Mouse (Mus musculus) adrenal gland, adult 18-20 months (tissue): ENCODE measurements around the gene D230025D16Rik. TPM values are rescaled to one million over a fixed set of nuclear protein-coding genes. Genes with fewer than 3 reads are reported as not detected.
A peak's percentile ranks its signal among the peaks of the same experiment; 100 is the strongest.
"Not testable (repeated sequence)": the region's sequence is repeated elsewhere in the genome, so short reads cannot be mapped to it uniquely, and the experiment has no call there.

Experiments
- DNase-seq, 2 experiments: peaks; one replicate each; pipeline ENCODE4 v3.0.0; 2021 to 2022; ENCODE audit warnings: low spot score in 2 of 2
- long read RNA-seq, 2 experiments: library from polyadenylated mRNA; stranded (forward); transcript quantifications; one replicate each; pipeline ENCODE4 v2.0.0; 2021
- total RNA-seq, 2 experiments: library from RNA; stranded (reverse); gene quantifications; 1 replicate in 1 of 2; 2 replicates in 1 of 2; pipeline ENCODE4 v1.2.3; 2021

Gene D230025D16Rik
- total RNA-seq = 10 to 100 TPM; 23.4 to 32.0 TPM
- long read RNA-seq, experiment 1, transcript D230025D16Rik-201 (16 exons, 2,916 nt) = major isoform, 24 of 27 reads
- long read RNA-seq, experiment 1, partial matches to known transcripts = 1 of 27 reads
- long read RNA-seq, experiment 1, other reads (novel, unspliced or antisense) = 1 of 27 reads
- long read RNA-seq, experiment 2, transcript D230025D16Rik-201 (16 exons, 2,916 nt) = major isoform, 11 of 24 reads
- long read RNA-seq, experiment 2, partial matches to known transcripts = 4 of 24 reads
- long read RNA-seq, experiment 2, other reads (novel, unspliced or antisense) = 8 of 24 reads

DNA sequence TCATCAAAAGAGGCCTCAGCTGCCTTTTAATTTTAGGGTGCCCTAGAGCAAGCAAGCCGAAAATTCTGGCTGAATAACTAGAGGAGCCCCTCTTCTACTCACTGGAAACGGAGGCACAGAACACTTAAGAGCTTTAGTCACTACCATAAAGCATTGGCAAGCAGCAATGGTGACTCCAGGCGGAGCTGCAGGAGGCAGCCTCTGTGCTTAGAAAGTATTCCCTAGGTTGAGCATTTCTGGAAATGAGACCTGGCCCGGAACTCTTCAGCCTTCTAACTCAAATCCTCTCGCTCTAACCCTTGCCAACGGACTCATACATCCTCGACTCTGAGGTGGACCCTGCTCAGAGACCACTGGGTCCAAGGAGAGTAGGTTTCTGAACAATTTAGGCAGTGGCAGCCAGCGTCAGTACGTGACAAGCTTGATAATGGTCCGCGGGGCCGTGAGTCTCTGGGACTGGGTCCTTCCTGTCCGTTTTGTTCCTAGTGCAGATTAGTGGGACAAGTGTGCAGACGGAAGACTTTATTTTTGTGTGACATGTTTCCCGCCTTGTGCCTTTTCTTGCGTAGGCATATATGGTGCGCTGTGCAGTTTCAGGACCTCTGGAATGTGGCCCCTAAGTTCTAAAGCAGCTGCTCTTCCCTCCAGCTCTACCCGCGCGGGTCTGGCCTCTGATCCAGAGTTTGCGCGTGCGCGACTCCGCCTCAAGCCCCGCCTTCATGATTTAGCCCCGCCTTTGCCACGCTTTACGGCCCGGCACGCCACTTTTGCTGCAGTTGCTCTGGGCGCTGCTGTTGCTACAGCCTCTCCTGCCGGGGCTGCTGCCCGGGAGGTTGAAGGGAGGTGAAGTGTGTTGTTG, at the start of gene D230025D16Rik:
Gene D230025D16Rik, plus strand, starts transcription at position 733 of the 859 bp plus-strand sequence.
- peak; percentile 97 to 98 for DNase-seq

DNA sequence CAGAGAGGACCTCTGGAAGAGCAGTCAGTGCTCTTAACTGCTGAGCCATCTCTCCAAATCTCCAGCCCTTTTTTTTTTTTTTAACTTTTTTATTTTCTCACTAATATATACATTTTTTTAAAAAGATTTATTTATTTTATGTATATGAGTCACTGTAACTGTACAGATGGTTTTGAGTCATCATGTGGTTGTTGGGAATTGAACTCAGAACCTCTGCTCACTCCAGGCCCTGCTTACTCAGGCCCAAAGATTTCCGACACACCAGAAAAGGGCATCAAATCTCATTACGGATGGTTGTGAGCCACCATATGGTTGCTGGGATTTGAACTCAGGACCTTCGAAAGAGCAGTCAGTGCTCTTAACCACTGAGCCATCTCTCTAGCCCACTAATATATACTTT, 49.7 kb upstream of the D230025D16Rik start:
- not testable (repeated sequence) for DNase-seq

DNA sequence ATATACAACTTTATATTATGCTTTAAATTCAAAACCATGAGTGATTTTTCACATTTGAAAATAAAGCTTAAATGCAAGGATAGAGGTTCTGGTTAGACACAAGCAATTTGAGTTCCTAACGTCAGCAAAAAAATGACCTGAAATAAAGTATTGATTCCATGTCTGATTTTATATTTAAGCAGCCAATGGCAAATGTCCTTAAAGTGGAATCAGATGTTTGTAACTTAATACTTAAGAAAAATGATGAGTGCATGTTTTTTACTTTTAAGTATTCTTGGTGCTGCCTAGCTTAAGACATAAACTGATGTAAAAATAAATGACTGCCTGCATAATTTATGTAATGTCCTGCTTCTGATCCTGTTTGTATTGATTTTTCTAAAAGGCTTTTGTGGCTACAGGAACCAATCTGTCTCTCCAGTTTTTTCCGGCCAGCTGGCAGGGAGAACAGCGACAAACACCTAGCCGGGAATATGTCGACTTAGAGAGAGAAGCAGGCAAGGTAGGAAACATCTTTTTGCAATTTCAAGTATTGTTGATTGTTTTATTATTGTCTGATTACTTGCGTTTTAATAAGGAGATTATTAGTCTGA, 46.6 kb upstream of the D230025D16Rik start:
- DNase-seq = no peak

DNA sequence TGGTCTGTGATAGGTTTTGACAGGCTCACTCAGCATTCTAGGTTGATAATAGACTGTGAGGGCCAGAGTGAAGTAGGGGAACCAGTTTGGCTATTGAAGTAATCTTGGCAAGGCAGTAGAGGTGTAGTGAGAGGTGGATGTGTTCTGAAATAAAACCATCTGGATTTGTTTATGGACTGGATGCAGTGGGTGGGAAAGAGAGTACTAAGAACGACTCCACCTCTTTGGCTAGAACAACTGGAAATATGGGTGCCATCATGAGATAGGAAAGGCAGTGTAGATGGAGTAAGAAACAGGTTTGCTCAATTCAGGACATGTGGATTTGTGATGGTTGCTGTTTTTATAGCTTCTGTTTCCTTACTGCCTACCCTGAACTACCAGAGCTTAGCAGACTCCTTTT, 42.7 kb upstream of the D230025D16Rik start:
- DNase-seq = no peak

DNA sequence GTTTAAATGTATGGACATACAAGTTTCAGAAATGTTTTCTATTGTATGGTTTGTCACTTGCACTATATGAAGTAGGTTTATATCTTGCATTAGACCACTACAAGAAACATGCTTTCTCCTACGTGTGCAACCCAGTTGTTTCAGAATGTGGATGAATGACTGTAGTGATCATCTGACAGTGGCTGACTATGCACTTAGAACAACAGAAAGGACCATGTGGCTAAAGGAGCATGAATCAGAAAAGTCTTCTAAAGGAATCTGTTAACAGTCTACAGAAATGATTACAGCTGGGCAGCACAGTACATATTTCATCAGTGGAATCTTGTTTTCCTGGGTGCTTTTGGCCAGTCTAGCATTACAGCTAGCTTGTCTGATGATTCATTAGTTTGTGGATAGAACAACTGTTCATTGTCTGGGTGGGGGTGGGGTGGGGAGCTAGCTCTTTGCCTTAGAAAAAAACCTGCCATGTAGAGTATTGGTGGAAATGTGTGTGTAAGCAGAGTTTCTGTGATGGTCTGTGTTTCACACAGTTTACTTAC, 38.4 kb upstream of the D230025D16Rik start:
- no peak for DNase-seq

DNA sequence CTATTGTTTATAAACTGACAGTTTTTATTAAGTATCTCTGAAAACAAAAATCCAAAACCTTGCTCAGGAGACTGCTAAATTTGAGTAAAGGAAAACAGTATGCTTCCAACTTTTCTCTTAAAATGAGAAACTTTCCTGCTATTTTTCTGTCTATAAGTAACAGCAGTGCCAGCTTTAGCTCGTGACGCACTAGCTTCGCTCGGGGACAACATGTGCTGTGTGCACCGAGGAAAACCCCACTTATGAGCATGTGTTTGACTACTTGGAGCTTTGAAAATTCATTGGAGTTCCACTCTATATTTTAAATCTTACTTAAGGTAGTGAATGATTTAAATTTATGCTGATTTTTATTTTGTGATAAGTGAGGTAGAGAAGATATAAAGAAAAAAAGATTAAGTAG, 32.8 kb upstream of the D230025D16Rik start:
- DNase-seq = no peak

DNA sequence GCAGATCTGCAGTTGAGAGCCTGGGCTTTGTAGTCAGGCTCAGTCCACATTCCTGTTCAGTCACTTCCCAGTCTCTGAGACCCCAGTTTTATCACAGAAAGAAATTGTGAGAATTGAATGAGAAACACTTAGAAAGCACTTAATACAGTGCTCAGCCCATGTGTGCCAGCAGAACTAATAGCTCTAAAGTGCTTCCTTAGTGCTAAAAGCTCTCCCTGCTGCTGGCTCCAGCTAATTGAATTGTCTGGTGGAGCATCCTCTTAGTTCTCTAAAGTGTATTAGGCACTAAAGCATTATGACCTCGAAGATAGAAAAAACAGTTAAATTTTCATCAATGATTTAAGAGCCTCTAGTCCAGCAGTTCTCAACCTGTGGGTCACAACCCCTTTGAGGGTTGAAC, 19.2 kb upstream of the D230025D16Rik start:
- DNase-seq = no peak

DNA sequence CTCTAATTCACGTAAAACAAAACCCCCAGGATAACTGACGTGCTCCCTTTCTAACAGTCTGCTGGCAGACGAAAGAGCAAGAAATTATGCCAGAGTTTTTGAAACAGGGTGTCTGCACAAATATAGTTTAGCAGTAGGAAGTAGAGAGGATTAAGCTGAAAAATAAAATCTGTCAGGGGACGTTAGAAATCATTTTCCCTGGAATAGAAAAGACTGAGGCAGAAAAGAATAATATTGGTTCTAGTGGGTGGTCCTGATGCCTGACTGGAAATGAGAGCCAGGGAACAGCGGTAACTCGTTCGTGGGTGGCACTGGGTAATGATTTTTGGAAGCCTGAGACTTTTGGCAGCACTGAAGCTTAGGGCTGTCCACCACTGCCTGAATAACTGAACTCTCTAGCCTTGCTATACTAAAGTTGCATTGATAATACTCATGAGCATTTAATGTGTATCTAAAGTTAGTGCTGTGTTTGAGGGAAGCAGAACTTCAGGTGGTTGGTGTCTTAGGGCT, 18.1 kb upstream of the D230025D16Rik start:
- DNase-seq = no peak

DNA sequence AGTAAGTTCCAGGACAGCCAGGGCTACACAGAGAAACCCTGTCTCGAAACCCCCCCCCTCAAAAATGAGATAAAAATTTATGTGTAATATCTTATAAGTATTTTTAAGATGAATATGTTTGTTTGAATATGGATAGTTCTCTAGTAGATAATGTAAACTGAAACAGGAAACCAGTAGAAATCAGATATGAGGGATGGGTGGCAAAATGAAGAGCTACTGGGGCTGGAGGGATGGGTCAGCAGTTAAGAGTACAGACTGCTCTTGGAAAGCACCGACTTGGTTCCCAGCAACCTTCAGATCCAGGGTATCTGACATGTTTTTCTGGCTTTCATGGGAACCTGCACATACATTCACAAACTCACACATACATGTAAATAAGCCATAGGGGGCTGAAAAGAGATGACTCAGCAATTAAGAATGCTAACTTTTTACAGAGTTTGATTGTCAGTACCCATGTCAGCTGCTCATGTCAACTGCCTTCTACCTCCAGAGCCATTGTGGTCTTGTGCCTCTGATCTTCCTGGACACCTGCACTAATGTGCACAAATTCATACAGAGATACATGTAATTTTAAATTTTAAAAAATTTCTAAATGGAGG, 17.2 kb upstream of the D230025D16Rik start:
- DNase-seq = no peak

DNA sequence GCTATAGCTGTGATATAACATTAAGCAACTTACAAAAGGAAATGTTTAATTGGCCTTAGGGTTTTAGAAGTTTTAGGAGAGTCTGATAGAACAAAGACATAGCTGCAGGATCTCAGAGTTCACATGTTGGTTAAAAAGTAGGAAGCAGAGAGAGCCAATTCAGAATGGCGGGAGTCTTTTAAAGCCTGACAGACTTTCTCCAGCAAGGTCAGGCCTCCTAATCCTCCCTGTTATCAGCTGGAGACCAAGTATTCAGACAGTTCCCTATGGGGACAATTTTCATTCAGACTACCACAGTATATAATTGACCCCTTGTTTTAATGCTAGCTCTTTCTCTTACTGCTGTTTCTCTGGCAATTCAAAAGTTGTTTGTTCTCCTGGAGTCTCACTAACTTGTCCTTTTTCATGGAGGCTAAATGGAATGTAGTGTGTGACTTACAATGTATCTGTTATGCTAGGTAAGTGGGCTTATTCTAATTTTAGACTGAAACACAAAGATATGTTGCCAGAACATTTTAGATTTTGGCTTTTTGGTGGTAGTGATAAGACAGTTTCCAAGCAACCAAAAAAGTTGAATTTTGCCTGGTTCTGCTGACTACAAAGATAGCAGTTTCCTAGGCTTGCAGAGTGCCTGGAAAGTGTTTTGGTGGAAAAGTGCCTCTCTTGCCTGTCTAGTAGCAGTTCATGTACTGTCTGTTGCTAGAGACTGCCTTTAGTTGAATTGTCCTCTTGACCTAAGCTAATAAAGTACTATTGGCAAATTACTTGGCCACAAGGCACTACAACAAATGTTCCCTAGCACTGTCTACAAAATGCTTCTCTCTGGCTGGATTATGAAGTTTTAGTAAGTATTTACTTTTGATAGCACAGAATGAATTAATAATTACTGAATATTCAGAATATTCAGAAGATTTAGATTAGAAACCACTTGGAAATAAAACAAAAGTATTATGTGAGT, 15.5 kb upstream of the D230025D16Rik start:
- no peak for DNase-seq

DNA sequence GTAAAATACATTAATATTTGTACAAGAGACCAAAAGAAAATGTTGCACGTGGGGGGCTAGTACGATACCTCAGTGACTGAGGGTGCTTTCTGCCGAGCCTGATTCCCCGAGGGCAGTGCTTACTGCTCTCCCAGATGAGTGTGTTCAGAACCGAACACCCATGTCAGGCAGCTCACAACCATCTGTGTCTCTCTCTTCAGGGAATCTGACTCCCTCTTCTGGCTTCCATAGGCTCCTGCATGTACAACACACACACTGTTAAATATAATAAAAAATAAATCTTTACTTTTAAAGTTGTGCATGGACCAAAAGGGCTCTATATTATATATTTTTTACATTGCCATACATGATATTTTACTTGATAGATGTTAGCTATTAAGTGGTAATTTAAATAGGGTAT, 10.8 kb upstream of the D230025D16Rik start:
- no peak for DNase-seq

DNA sequence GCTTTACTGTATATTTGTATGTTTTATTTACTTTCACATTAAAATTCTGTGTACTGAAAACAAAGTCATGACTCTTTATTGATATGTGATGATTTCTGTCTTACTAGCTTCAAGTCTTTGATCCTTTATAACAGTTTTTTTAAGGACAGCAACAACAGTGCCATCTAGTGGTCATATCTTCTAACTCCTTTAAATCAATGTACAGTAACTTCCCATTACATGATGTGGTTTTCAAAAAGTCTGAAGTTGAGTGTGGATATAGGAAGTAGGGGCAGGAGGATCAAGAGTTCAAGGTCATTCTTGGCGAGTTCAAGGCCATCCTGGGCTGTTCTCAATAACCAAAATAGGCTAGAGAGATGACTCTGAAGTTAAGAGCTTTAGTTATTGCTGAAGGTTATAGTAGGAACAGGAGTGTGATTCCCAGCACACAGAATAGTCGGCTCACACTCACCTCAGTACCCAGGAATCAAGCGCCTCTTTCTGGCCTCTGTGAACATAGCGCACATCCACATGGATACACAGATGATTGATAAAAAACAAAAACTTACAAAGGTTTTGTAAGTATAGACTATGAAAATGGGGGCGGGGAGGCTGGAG, 6.9 kb upstream of the D230025D16Rik start:
- DNase-seq = no peak

DNA sequence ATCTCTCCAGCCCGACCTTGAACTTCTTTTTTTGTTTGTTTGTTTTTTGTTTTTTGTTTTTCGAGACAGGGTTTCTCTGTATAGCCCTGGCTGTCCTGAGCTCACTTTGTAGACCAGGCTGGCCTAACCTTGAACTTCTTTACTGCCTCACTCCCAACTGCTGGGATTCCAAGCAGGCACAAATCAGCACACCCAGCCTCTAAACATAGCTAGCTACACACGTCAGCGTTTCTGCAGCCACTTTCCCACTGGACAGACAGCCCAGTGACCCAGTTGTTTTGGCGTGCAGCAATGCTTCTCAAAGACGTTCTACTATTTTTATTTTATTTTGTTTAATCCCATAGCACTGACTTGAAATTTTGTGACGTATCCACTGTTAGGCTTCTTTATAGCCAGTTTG, 1.1 kb upstream of the D230025D16Rik start:
- DNase-seq = no peak

DNA sequence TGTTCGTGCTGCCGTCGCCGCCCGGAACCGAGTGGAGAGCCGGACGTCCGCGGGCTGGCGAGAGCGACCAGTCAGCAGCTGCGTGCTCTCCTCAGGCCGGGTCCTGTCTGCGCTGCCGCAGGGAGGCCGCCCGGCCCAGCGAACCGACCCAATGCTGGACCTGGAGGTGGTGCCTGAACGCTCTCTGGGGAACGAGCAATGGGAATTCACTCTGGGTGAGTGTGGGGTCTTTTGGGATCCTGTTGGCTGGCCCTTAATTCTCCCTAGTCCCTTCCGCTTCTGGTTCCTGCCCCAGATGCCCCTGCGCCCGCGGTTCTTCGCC, 288 bp downstream of the D230025D16Rik start:
- no peak for DNase-seq

DNA sequence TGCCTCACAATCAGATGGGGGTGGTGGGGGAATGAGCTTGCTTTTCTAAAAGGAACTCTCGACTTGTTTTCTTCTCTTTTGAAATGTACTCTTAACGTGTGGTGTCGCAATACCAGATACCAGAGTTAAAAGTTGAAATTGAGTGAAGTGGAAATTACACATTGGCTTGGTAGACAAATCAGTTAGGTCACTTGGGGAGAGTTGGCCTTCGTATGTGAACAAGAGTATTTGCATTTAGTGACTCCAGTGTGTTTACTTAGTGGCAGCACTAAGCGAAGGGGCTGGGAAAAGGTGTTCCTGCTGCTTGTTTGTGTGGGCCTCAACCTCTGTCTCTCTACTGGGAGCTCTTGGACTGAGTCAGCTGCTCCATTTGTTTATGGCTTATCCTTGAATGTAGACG, 972 bp downstream of the D230025D16Rik start:
- no peak for DNase-seq

DNA sequence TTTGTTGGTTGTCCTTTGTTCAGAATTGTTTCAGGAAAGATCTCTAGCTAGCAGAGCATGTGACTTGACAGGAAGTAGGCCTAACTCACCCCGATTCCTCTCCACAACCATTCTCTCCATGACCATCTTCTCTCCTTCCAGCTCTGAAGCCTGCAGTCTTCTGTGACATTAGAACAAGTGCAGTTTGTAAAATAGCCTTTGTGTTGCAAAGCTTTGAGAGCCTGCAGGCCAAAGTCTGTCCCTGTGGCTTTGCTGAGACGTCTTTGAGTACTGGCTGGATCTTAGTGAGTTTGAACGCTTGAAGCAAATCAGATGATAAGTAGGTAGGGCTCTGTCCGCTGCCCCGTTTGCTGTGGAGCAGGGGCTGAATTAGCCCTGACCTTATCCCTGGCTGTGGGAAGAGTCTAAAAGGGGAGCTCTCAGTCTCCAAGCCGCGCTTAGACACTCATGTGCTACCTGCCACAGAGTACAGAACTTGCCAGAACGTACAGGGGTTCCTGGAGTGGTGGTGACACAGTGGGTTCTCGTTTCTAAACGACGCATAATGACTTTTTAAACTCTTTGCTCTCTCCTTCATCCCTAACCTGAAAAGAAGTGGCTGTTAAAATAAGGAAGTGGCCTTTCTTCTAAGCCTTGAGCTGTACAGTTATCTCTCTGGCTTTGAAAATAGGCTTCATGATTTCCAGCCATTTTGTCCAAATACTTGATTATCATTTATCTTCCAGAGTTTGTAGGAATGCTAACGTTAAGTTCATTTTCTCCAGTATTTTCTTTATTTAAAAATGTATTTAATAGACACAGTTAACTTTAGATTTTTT, 6.8 kb downstream of the D230025D16Rik start:
- no peak for DNase-seq

DNA sequence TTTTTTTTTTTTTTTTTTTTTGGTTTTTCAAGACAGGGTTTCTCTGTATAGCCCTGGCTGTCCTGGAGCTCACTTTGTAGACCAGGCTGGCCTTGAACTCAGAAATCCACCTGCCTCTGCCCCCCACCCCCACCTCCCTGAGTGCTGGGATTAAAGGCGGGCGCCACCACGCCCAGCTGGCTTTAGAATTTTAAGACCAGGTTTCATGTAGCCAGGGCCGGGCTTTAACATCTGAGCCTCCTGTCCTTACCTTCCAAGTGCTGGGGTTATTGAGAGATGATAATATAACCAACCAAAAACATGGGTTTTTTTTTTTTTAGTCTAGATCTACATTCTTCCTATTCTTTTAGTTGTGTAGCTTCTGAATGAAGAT, 7.4 kb downstream of the D230025D16Rik start:
- DNase-seq = not testable (repeated sequence)

DNA sequence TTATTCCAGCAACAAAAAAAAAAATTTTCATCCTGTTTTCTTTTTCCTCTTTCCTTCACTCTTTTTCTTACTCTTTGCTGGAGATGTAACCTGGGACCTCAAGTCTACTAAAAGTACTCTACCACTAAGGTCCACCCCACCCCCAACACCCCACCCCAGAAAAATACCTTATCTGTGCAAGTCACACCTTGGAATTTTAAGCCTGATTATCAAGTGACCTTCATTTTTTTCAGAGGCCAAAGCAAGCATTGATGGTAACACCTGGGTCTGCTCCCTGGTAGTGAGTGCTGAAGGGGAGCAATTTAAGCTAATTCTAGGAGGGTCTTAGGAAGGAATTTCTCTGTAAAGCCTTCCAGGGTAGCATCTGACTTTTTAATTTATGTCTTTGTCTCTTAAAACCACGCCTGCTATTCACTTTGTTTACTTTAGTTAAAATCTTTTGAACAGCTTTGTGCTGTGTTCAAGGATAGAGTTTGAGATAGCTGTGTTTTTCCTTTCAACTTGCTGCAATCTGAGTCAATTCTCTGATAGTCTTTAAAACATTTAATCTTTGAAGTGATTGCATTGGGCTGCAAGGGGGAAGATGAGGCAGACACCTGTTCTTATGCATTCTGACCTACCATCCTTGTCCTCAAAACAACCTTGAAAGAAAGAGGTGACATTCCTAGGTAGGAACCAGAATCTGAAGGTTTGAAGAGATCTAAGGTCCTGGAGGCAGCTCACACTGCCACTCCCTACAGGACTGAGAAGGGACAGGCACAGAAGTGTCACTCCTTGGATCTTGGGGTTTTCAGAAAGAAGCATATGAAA, 8.4 kb downstream of the D230025D16Rik start:
- no peak for DNase-seq
